Mouse (Mus musculus) neural tube, embryonic 15.5 days (tissue): ENCODE results near the gene Glrp1. TPM values are rescaled to one million over a fixed set of nuclear protein-coding genes. Genes with fewer than 3 reads are reported as not detected.

ENCODE experiments used
- ATAC-seq: fragments of 200-750 bp; cut with Nextera tagmentation; 2 replicates; pipeline ENCODE4 v1.8.0; 2017; ENCODE audit warnings: mild to moderate bottlenecking, moderate TSS enrichment, moderate library complexity; ENCODE audit not compliant: low FRiP score
- H3K27ac ChIP-seq: fragments of 300-500 bp; sonication (generic); replicated peaks from 2 replicates; pipeline ENCODE4 v1.5.1; 2015; ENCODE audit warnings: mild to moderate bottlenecking, inconsistent platforms
- H3K27me3 ChIP-seq: fragments of 300-500 bp; sonication (generic); replicated peaks from 2 replicates; pipeline ENCODE4 v1.6.1; 2015; ENCODE audit warnings: inconsistent platforms
- H3K36me3 ChIP-seq: fragments of 300-500 bp; sonication (generic); 2 replicates; pipeline ENCODE4 v1.6.1; 2015; ENCODE audit warnings: inconsistent platforms
- H3K4me1 ChIP-seq: fragments of 300-500 bp; sonication (generic); 2 replicates; pipeline ENCODE4 v1.6.1; 2015; ENCODE audit warnings: inconsistent platforms
- H3K4me2 ChIP-seq: fragments of 300-500 bp; sonication (generic); 2 replicates; pipeline ENCODE4 v1.6.1; 2015; ENCODE audit warnings: inconsistent platforms, mild to moderate bottlenecking, moderate library complexity
- H3K4me3 ChIP-seq: fragments of 300-500 bp; sonication (generic); replicated peaks from 2 replicates; pipeline ENCODE4 v1.5.1; 2015; ENCODE audit warnings: mild to moderate bottlenecking, inconsistent platforms
- H3K9ac ChIP-seq: fragments of 300-500 bp; sonication (generic); replicated peaks from 2 replicates; pipeline ENCODE4 v1.6.1; 2015; ENCODE audit warnings: mild to moderate bottlenecking, inconsistent platforms
- H3K9me3 ChIP-seq: fragments of 300-500 bp; sonication (generic); replicated peaks from 2 replicates; pipeline ENCODE4 v1.6.1; 2016; ENCODE audit warnings: inconsistent platforms
- WGBS: fragments of 180-500 bp; shearing (Covaris S2); methylation state at CpG from one replicate; pipeline ENCODE4 v1.1.7; 2015; ENCODE audit warnings: mixed read lengths; 5-methylcytosine and 5-hydroxymethylcytosine counted together
- polyA plus RNA-seq: library from polyadenylated mRNA; unstranded; fragments of >200 nt; fragmentation: Nextera tagmentation; extraction: Ambion mirVana; gene quantifications from 2 replicates; pipeline ENCODE4 v1.2.1, GENCODE M21; 2015

Gene Glrp1
- polyA plus RNA-seq, 1 experiment from 2014 or later = not detected

- no peak overlapping the region for H3K4me2 ChIP-seq
- 0 out of 2 replicates have a peak, but pooled peaks cover 2% of the 10 kb centered on the region for H3K4me1 ChIP-seq
- H3K9me3 ChIP-seq = no peaks in the 10 kb centered on the region
- WGBS = 38% methylated on average over 6 of the region's 6 CpGs
- H3K9ac ChIP-seq = no peak overlapping the region
- H3K4me3 ChIP-seq = no peak overlapping the region
- ATAC-seq = no peak
- no peaks in the 10 kb centered on the region for H3K27me3 ChIP-seq
- no peaks in the 10 kb centered on the region for H3K36me3 ChIP-seq
- H3K27ac ChIP-seq = no peak overlapping the region
Observed at GRCm38 (mm10) chr1:88526161-88526560, 16.3 kb upstream of the Glrp1 start.

GRCm38 (mm10) chr1:88525622-88526021 is 15.8 kb upstream of the Glrp1 start:
- no peak overlapping the region for H3K27ac ChIP-seq
- 0 out of 2 replicates have a peak, but pooled peaks cover 2% of the 10 kb centered on the region for H3K4me1 ChIP-seq
- no peaks in the 10 kb centered on the region for H3K36me3 ChIP-seq
- no peak for ATAC-seq
- no peaks in the 10 kb centered on the region for H3K27me3 ChIP-seq
- no peak overlapping the region for H3K4me3 ChIP-seq
- H3K9me3 ChIP-seq = no peaks in the 10 kb centered on the region
- no peak overlapping the region for H3K9ac ChIP-seq
- H3K4me2 ChIP-seq = no peak overlapping the region
- WGBS = 60% methylated on average over 3 of the region's 3 CpGs

DNA sequence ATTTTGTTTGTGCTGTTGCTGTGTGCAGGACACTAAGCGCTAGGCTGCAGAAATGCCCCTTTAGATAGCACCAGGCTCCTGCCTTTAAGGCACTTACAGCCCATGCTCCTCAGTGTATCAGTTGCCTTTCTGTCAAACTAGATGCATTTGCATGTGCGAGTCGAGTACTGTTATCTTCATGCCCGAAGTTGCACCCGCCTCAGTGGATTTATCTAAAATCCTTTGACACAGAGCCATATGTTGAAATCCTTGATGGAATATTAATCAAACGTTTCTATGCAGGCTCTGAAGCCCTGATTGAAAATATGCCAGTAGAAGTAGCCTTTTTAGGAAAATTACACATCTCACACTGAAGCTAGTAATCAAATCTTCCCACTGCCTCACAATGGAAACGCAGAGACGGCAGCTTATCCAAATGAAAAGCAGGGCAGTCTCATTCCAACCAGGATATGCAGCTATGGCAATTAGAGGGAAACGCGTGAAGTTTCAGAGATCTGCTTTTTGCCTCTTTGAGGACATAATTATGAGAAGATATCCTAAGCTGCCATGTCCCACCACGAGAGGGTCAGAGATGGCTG is 11.4 kb upstream of the Glrp1 start:
- ATAC-seq = no peak
- 0 out of 2 replicates have a peak, but pooled peaks cover 2% of the 10 kb centered on the region for H3K4me1 ChIP-seq
- no peak overlapping the region for H3K4me3 ChIP-seq
- H3K27me3 ChIP-seq = no peaks in the 10 kb centered on the region
- 83% methylated on average over 11 of the region's 11 CpGs for WGBS
- H3K4me2 ChIP-seq = no peak overlapping the region
- no peak overlapping the region for H3K27ac ChIP-seq
- H3K36me3 ChIP-seq = no peaks in the 10 kb centered on the region
- no peak overlapping the region for H3K9ac ChIP-seq
- no peaks in the 10 kb centered on the region for H3K9me3 ChIP-seq

- Histone ChIP-seq H3K4me2 (no peak overlapping the region), H3K9me3 (no peaks in the 10 kb centered on the region), H3K36me3 (no peaks in the 10 kb centered on the region), H3K9ac (no peak overlapping the region), H3K27me3 (no peaks in the 10 kb centered on the region), H3K4me3 (no peak overlapping the region), H3K27ac (no peak overlapping the region), H3K4me1 (no peaks in the 10 kb centered on the region)
- no peak for ATAC-seq
- WGBS = 34% methylated on average over 5 of the region's 5 CpGs
Observed at GRCm38 (mm10) chr1:88513613-88514012, 3.7 kb upstream of the Glrp1 start.

- H3K27ac ChIP-seq = no peak overlapping the region
- ATAC-seq = no peak
- no peak overlapping the region for H3K4me3 ChIP-seq
- H3K4me1 ChIP-seq = peaks cover 8% of the 10 kb centered on the region; the same call in 1 of the 2 replicates
- no peaks in the 10 kb centered on the region for H3K9me3 ChIP-seq
- no peaks in the 10 kb centered on the region for H3K36me3 ChIP-seq
- no peak overlapping the region for H3K9ac ChIP-seq
- H3K4me2 ChIP-seq = no peak overlapping the region
- H3K27me3 ChIP-seq = no peaks in the 10 kb centered on the region
- 83% methylated on average over 8 of the region's 8 CpGs for WGBS
Observed at GRCm38 (mm10) chr1:88507886-88508285, 2.0 kb downstream of the Glrp1 start.

GRCm38 (mm10) chr1:88507214-88507613 is 2.7 kb downstream of the Glrp1 start:
- ATAC-seq = no peak
- WGBS = 77% methylated on average over 5 of the region's 5 CpGs
- Histone ChIP-seq H3K4me2 (no peak overlapping the region), H3K9me3 (no peaks in the 10 kb centered on the region), H3K27ac (no peak overlapping the region), H3K36me3 (no peaks in the 10 kb centered on the region), H3K27me3 (no peaks in the 10 kb centered on the region), H3K4me3 (no peak overlapping the region), H3K4me1 (peaks cover 8% of the 10 kb centered on the region; the same call in 1 of the 2 replicates), H3K9ac (no peak overlapping the region)

GRCm38 (mm10) chr1:88506412-88506811 is 3.5 kb downstream of the Glrp1 start:
- WGBS = 85% methylated on average over 5 of the region's 5 CpGs
- no peak overlapping the region for H3K27ac ChIP-seq
- ATAC-seq = no peak

GRCm38 (mm10) chr1:88505697-88506096 is 4.2 kb downstream of the Glrp1 start:
- Histone ChIP-seq H3K4me2 (no peak overlapping the region), H3K4me3 (no peak overlapping the region), H3K36me3 (no peaks in the 10 kb centered on the region), H3K27me3 (no peaks in the 10 kb centered on the region), H3K27ac (no peak overlapping the region), H3K9ac (no peak overlapping the region), H3K9me3 (no peaks in the 10 kb centered on the region), H3K4me1 (peaks cover 8% of the 10 kb centered on the region; the same call in 1 of the 2 replicates)
- WGBS = 76% methylated on average over 6 of the region's 6 CpGs
- no peak for ATAC-seq

More at GRCm38 (mm10) chr1:88506412-88506811, 3.5 kb downstream of the Glrp1 start:
- no peak overlapping the region for H3K4me2 ChIP-seq
- no peak overlapping the region for H3K9ac ChIP-seq
- no peaks in the 10 kb centered on the region for H3K36me3 ChIP-seq
- H3K4me3 ChIP-seq = no peak overlapping the region
- H3K27me3 ChIP-seq = no peaks in the 10 kb centered on the region
- H3K9me3 ChIP-seq = no peaks in the 10 kb centered on the region
- H3K4me1 ChIP-seq = peaks cover 8% of the 10 kb centered on the region; the same call in 1 of the 2 replicates

- Histone ChIP-seq H3K9me3 (no peaks in the 10 kb centered on the region), H3K36me3 (no peaks in the 10 kb centered on the region), H3K27me3 (no peaks in the 10 kb centered on the region), H3K4me2 (no peak overlapping the region), H3K9ac (no peak overlapping the region), H3K27ac (no peak overlapping the region), H3K4me3 (no peak overlapping the region), H3K4me1 (peaks cover 8% of the 10 kb centered on the region; the same call in 1 of the 2 replicates)
- ATAC-seq = no peak; the same call in 1 of the 2 replicates
- 10% methylated on average over 7 of the region's 7 CpGs for WGBS
Observed at GRCm38 (mm10) chr1:88504531-88504945, 5.3 kb downstream of the Glrp1 start.

DNA sequence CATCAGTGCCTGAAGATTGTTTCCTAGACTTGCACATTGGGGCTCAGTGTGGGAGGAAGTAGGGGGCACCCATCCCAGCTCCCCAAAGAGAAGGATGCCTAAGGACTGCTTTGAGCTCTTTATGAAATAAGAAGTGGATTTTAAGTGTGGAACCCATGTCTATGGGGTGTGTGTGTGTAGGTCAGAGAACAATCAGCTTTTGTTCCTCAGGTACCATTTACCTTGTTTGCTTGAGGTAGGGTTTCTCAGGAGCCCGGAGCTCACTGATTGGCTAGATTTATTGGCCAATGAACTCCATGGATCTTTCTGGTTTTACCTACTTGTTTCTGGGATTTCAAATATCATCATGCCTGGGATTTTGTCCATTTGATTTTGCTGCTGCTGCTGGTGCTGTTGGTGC is 7.0 kb downstream of the Glrp1 start:
- Histone ChIP-seq H3K4me1 (peaks cover 8% of the 10 kb centered on the region; the same call in 1 of the 2 replicates), H3K9ac (no peak overlapping the region), H3K27me3 (no peaks in the 10 kb centered on the region), H3K9me3 (no peaks in the 10 kb centered on the region), H3K27ac (no peak overlapping the region), H3K4me2 (no peak overlapping the region), H3K36me3 (no peaks in the 10 kb centered on the region), H3K4me3 (no peak overlapping the region)
- no peak for ATAC-seq
- 93% methylated on average over 1 of the region's 1 CpGs for WGBS

DNA sequence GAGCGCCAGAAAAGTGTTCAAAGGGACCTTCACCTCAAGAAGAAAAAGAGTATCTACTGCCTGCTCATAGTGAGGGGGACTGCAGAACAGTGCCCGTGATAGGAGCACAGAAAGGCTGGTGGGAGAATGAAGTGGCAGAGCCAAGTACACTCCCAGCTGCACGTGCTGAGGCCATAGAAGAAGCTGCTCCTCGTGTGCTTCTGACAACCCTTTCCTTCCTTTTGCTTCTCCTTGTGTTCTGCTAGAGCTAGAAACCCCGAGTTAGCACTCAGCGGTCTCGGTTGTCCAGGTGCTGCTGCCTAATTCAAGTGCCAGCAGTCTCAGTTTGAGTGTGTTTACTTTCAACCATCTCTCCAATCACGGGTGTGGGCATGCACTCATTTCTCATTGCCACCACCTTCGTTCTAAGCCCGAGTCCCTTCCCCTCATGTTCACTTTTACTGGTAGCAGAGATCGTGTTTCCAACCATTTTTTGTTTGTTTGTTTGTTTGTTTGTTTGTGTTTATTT is 10.6 kb downstream of the Glrp1 start:
- WGBS = 87% methylated on average over 11 of the region's 11 CpGs
- ATAC-seq = no peak
- Histone ChIP-seq H3K4me2 (no peak overlapping the region), H3K9me3 (no peaks in the 10 kb centered on the region), H3K27ac (no peak overlapping the region), H3K36me3 (no peaks in the 10 kb centered on the region), H3K27me3 (no peaks in the 10 kb centered on the region), H3K9ac (no peak overlapping the region), H3K4me1 (no peaks in the 10 kb centered on the region), H3K4me3 (no peak overlapping the region)

DNA sequence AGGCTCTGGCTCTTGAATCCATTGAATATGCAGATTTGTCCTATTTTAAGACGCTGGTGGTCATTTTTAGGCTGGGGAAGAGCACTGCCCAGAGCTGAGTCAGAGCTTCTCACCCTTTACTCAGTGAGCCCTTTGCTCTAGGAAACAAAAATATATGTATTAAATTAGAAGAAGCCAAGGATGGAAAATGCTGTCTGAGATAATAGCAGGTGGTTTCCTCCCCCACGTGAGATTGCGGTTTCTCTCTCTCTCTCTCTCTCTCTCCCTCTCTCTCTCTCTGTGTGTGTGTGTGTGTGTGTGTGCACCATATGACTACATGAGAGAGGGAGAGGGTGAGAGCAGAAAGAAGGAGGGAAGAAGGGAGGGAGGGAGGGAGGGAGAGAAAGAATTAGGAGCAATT is 12.5 kb downstream of the Glrp1 start:
- WGBS = 75% methylated on average over 3 of the region's 3 CpGs
- no peak for ATAC-seq
- no peaks in the 10 kb centered on the region for H3K27me3 ChIP-seq
- no peak overlapping the region for H3K4me3 ChIP-seq
- no peak overlapping the region for H3K9ac ChIP-seq
- no peaks in the 10 kb centered on the region for H3K9me3 ChIP-seq
- H3K36me3 ChIP-seq = no peaks in the 10 kb centered on the region
- H3K4me2 ChIP-seq = no peak overlapping the region
- no peaks in the 10 kb centered on the region for H3K4me1 ChIP-seq
- no peak overlapping the region for H3K27ac ChIP-seq
